Mouse (Mus musculus) G1E (cell line): ENCODE measurements around the gene Olfr52.

Source experiments
- CTCF ChIP-seq: IDR thresholded peaks from 2 replicates; pipeline ENCODE4 v1.5.1; 2012; ENCODE audit warnings: low read depth, low read length, inconsistent platforms, mixed read lengths
- GATA1 ChIP-seq: IDR thresholded peaks from 2 replicates; pipeline ENCODE4 v1.6.1; 2012; ENCODE audit warnings: borderline replicate concordance, low read length, inconsistent platforms, mixed read lengths
- POLR2AphosphoS5 ChIP-seq: IDR thresholded peaks from 2 replicates; pipeline ENCODE4 v1.6.1; 2012; ENCODE audit warnings: low read depth, low read length, inconsistent platforms; ENCODE audit not compliant: insufficient replicate concordance

GRCm38 (mm10) chr2:86195863-86196262 is 10.4 kb upstream of the Olfr52 start:
- TF ChIP-seq CTCF = no peak
- TF ChIP-seq GATA1 = no peak
- no peak for TF ChIP-seq POLR2AphosphoS5
